Mouse (Mus musculus): ENCODE measurements around the gene Samsn1. TPM values are rescaled to one million over a fixed set of nuclear protein-coding genes. Genes with fewer than 3 reads are reported as not detected.

Gene Samsn1
- total RNA-seq, 2 experiments from 2014 or later = 0.49 to 0.81 TPM

DNA sequence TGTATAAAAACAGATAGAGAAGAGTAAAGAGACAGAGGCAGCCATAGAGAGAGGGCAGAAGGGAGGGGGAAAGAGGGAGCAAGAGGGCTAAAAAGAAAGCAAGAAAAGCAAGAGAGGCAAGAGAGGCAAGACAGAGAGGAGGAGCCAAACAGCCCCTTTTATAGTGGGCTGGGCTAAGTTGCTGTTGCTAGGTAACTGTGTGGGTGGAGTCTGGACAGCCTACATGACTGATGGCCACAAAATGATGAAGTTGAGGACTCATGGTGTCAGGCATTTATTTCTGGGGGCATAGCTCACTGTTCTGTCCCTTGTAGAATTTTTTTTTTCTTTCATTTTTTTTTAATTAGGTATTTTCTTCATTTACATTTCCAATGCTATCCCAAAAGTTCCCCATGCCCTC lies 195.6 kb downstream of the Samsn1 start:
- intact Hi-C loops (cut with DNase I) = no loop called here

GRCm38 (mm10) chr16:75823226-75823625 lies 198.9 kb downstream of the Samsn1 start:
- no peak for DNase-seq (ENCODE audit: low spot score)
- intact Hi-C loops (cut with DNase I) = no loop called here

More for the DNA sequence above, 195.6 kb downstream of the Samsn1 start:
- DNase-seq (ENCODE audit: low spot score) = no peak

DNA sequence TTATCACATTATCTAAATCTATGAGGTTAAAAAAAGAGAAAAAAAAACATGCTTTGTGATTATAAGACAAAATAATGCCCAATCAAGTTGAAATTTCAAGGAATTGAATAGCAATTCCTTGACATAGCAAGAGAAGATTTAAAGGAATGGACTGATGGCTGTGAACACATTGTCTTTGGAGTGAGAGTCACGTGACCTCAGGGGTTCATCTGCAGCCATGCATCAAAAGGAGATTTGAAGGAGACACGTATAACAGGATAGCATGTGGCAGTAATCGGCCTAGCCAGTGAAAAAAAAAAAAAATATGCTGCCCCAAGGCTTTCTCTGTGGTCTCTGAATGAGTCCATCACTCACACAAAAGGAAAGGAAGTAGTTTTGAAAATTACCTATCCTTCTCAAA lies 201.1 kb downstream of the Samsn1 start:
- intact Hi-C loops (cut with DNase I) = no loop called here
- DNase-seq (ENCODE audit: low spot score) = no peak
